Mouse (Mus musculus) intestine, embryonic 14.5 days (tissue): ENCODE results near the gene Tcta. TPM values are rescaled to one million over a fixed set of nuclear protein-coding genes. Genes with fewer than 3 reads are reported as not detected.

Experiments used
- ATAC-seq: fragments of 200-750 bp; cut with Nextera tagmentation; replicated peaks from 2 replicates; pipeline ENCODE4 v1.8.0; 2017; ENCODE audit warnings: low read depth, moderate number of reproducible peaks, moderate TSS enrichment, moderate library complexity; ENCODE audit not compliant: low FRiP score, low TSS enrichment
- DNase-seq: peaks from one replicate; pipeline ENCODE4 v3.0.0-alpha.2; 2018; ENCODE audit warnings: low spot score
- H3K27ac ChIP-seq: fragments of 300-500 bp; sonication (generic); 2 replicates; pipeline ENCODE4 v1.5.1; 2014; ENCODE audit warnings: low read depth, mild to moderate bottlenecking, control low read depth
- H3K27me3 ChIP-seq: fragments of 300-500 bp; sonication (generic); replicated peaks from 2 replicates; pipeline ENCODE4 v1.6.1; 2014; ENCODE audit warnings: low read length, control low read depth; ENCODE audit not compliant: control insufficient read depth, insufficient read depth
- H3K36me3 ChIP-seq: fragments of 300-500 bp; sonication (generic); 2 replicates; pipeline ENCODE4 v1.6.1; 2014; ENCODE audit warnings: low read length, control low read depth; ENCODE audit not compliant: control insufficient read depth, insufficient read depth
- H3K4me1 ChIP-seq: fragments of 300-500 bp; sonication (generic); replicated peaks from 2 replicates; pipeline ENCODE4 v1.6.1; 2014; ENCODE audit warnings: low read length, control low read depth, mixed read lengths; ENCODE audit not compliant: control insufficient read depth, insufficient read depth
- H3K4me2 ChIP-seq: fragments of 300-500 bp; sonication (generic); 2 replicates; pipeline ENCODE4 v1.6.1; 2014; ENCODE audit warnings: low read length
- H3K4me3 ChIP-seq: fragments of 300-500 bp; sonication (generic); 2 replicates; pipeline ENCODE4 v1.5.1; 2014; ENCODE audit warnings: low read depth, low read length, control low read depth, mixed read lengths
- H3K9ac ChIP-seq: fragments of 300-500 bp; sonication (generic); 2 replicates; pipeline ENCODE4 v1.6.1; 2014; ENCODE audit warnings: mild to moderate bottlenecking, low read length
- H3K9me3 ChIP-seq: fragments of 300-500 bp; sonication (generic); 2 replicates; pipeline ENCODE4 v1.6.1; 2016; ENCODE audit warnings: low read length, control low read depth; ENCODE audit not compliant: control insufficient read depth
- WGBS: fragments of 180-500 bp; shearing (Covaris S2); extraction: QIAGEN DNeasy Blood & Tissue Kit; methylation state at CpG from one replicate; pipeline ENCODE4 v1.1.7; 2014; 5-methylcytosine and 5-hydroxymethylcytosine counted together
- polyA plus RNA-seq: library from polyadenylated mRNA; unstranded; fragments of >200 nt; fragmentation: Nextera tagmentation; extraction: Ambion mirVana; gene quantifications from 2 replicates; pipeline ENCODE4 v1.2.1, GENCODE M21; 2014

Tcta gene
- polyA plus RNA-seq, 1 experiment from 2014 or later, result 30.4 TPM

- H3K27ac ChIP-seq, result peak overlapping the region; percentile 70
- no peaks in the 10 kb centered on the region for H3K9me3 ChIP-seq
- H3K4me1 ChIP-seq, result peaks cover 19% of the 10 kb centered on the region; the same call in 1 of the 2 replicates
- no peak overlapping the region for H3K4me3 ChIP-seq
- WGBS, result 19% methylated on average over 5 of the region's 5 CpGs
- DNase-seq (no peak), ATAC-seq (no peak)
- no peaks in the 10 kb centered on the region for H3K27me3 ChIP-seq
- H3K4me2 ChIP-seq, result peak overlapping the region; percentile 8; the same call in 1 of the 2 replicates
- H3K36me3 ChIP-seq, result peaks cover 10% of the 10 kb centered on the region; the same call in 1 of the 2 replicates
- no peak overlapping the region for H3K9ac ChIP-seq
Measured at GRCm38 (mm10) chr9:108342301-108342831, 36.4 kb upstream of the Tcta start.

GRCm38 (mm10) chr9:108341801-108342200 is 35.8 kb upstream of the Tcta start:
- Histone ChIP-seq H3K9me3 (no peaks in the 10 kb centered on the region), H3K4me2 (no peak overlapping the region; the same call in 1 of the 2 replicates), H3K4me3 (no peak overlapping the region), H3K36me3 (peaks cover 10% of the 10 kb centered on the region; the same call in 1 of the 2 replicates), H3K4me1 (peaks cover 19% of the 10 kb centered on the region; the same call in 1 of the 2 replicates), H3K27me3 (no peaks in the 10 kb centered on the region), H3K9ac (no peak overlapping the region), H3K27ac (peak overlapping the region; percentile 70)
- DNase-seq, result no peak
- no peak for ATAC-seq

DNA sequence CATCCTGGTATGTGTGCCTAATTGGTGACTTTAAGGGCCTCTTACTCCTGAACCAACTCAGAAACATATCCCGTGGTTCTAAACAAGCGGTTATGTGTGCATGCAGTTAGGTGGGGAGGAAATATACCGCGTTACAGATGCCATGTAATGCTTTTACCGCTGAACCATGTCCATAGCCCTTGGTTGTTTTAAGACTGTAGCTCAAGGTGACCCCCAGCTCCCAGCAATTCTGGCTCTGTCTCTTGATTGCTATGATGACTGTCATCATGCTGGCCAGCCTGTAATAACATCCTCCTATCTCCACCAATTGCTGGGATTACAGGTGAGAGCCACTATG is 35.1 kb upstream of the Tcta start:
- peak overlapping the region; percentile 88 for H3K4me2 ChIP-seq
- ATAC-seq (no peak), DNase-seq (no peak)
- 92% methylated on average over 5 of the region's 5 CpGs for WGBS
- peaks cover 12% of the 10 kb centered on the region for H3K36me3 ChIP-seq
- H3K9me3 ChIP-seq, result no peaks in the 10 kb centered on the region
- H3K27ac ChIP-seq, result peak overlapping the region; percentile 70; the same call in 1 of the 2 replicates
- H3K4me1 ChIP-seq, result peaks cover 19% of the 10 kb centered on the region; the same call in 1 of the 2 replicates
- H3K9ac ChIP-seq, result no peak overlapping the region
- no peaks in the 10 kb centered on the region for H3K27me3 ChIP-seq
- H3K4me3 ChIP-seq, result no peak overlapping the region

- peak overlapping the region; percentile 96; the same call in 1 of the 2 replicates for H3K27ac ChIP-seq
- H3K36me3 ChIP-seq, result peaks cover 18% of the 10 kb centered on the region
- peak; percentile 51 for DNase-seq
- peaks cover 19% of the 10 kb centered on the region; the same call in 1 of the 2 replicates for H3K4me1 ChIP-seq
- H3K4me3 ChIP-seq, result peak overlapping the region; percentile 89
- no peaks in the 10 kb centered on the region for H3K9me3 ChIP-seq
- H3K4me2 ChIP-seq, result peak overlapping the region; percentile 88
- no peaks in the 10 kb centered on the region for H3K27me3 ChIP-seq
- WGBS, result 57% methylated on average over 10 of the region's 10 CpGs
- peak overlapping the region; percentile 93 for H3K9ac ChIP-seq
- no peak for ATAC-seq
Measured at GRCm38 (mm10) chr9:108340258-108341138, 34.5 kb upstream of the Tcta start.

DNA sequence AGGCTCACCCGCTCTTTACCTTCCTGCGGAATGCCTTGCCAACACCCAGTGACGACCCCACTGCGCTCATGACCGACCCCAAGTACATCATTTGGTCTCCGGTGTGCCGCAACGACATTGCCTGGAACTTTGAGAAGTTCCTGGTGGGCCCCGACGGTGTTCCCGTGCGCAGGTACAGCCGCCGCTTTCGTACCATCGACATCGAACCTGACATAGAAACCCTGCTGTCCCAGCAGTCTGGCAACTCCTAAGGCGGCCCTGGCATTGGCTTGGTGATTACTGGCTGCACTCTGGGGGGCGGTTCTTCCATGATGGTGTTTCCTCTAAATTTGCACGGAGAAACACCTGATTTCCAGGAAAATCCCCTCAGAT is 33.9 kb upstream of the Tcta start:
- Histone ChIP-seq H3K9ac (peak overlapping the region; percentile 93), H3K4me2 (peak overlapping the region; percentile 88), H3K4me3 (peak overlapping the region; percentile 89), H3K4me1 (peaks cover 19% of the 10 kb centered on the region; the same call in 1 of the 2 replicates), H3K9me3 (no peaks in the 10 kb centered on the region), H3K36me3 (peaks cover 24% of the 10 kb centered on the region), H3K27ac (peak overlapping the region; percentile 96), H3K27me3 (no peaks in the 10 kb centered on the region)
- 9% methylated on average over 20 of the region's 20 CpGs for WGBS
- ATAC-seq (no peak), DNase-seq (peak; percentile 64)

DNA sequence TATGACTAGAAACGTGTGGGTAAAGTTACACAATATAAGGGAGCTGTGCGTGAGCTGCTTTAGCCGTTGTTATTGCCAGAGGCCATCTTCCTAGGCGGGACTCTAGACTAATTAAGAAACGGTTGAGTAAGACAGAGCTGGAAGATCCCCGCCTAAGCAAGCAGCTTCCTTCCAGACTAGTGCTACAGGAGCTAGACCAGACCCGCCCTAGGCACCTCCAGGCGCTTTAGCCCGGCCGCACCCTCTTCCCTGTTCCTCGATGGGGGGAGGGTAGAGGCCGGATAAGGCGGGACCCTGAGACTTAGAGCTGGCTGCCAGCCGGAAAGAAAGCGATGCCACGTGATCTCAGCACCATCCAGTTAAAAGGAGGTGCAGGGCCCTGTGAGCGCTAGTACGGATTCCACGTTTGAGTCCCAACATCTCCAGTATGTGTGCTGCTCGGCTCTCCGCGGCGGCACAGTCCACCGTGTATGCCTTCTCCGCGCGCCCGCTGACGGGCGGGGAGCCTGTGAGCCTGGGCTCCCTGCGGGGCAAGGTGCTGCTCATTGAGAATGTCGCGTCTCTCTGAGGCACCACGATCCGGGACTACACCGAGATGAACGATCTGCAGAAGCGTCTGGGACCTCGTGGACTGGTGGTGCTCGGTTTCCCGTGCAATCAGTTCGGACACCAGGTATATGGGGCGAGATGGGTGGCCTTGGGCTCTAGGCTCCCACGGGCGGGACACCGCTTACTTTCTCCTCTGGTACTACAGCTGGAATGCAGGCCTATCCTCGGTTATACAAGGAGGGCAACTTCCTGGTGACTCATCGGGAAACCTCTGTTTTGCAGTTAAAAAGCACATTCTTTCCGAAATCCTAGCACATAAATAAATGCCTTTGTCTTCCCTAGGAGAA is 33.2 kb upstream of the Tcta start, which contains the start of gene Gpx1:
TSS of gene Gpx1 (plus strand) at position 18 of the 896 bp plus-strand sequence.
- no peaks in the 10 kb centered on the region for H3K27me3 ChIP-seq
- H3K4me1 ChIP-seq, result peaks cover 19% of the 10 kb centered on the region; the same call in 1 of the 2 replicates
- ATAC-seq (peak; percentile 95), DNase-seq (peak; percentile 93)
- H3K4me3 ChIP-seq, result peak within 1 kb of the TSS; percentile 89
- peak within 1 kb of the TSS; percentile 93 for H3K9ac ChIP-seq
- WGBS, result under 1% methylated on average over 49 of the region's 49 CpGs
- peak within 1 kb of the TSS; percentile 88 for H3K4me2 ChIP-seq
- H3K36me3 ChIP-seq, result peaks cover 32% of the 10 kb centered on the region
- H3K9me3 ChIP-seq, result no peaks in the 10 kb centered on the region
- H3K27ac ChIP-seq, result peak within 1 kb of the TSS; percentile 96

- no peak; the same call in 1 of the 2 replicates for ATAC-seq
- no peaks in the 10 kb centered on the region for H3K27me3 ChIP-seq
- H3K36me3 ChIP-seq, result peaks cover 38% of the 10 kb centered on the region
- DNase-seq, result peak; percentile 59
- peak overlapping the region; percentile 89 for H3K4me3 ChIP-seq
- 29% methylated on average over 6 of the region's 6 CpGs for WGBS
- H3K4me2 ChIP-seq, result peak overlapping the region; percentile 88
- peaks cover 19% of the 10 kb centered on the region; the same call in 1 of the 2 replicates for H3K4me1 ChIP-seq
- peak overlapping the region; percentile 96 for H3K27ac ChIP-seq
- no peaks in the 10 kb centered on the region for H3K9me3 ChIP-seq
- H3K9ac ChIP-seq, result peak overlapping the region; percentile 93
Measured at GRCm38 (mm10) chr9:108338551-108338885, 32.6 kb upstream of the Tcta start.
